Mouse (Mus musculus): ENCODE results near the gene Grk5. TPM values are rescaled to one million over a fixed set of nuclear protein-coding genes. Genes with fewer than 3 reads are reported as not detected.
A peak's percentile ranks its signal among the peaks of the same experiment; 100 is the strongest.

The Grk5 gene
- total RNA-seq, 2 experiments from 2014 or later = 11.6 to 13.2 TPM

DNA sequence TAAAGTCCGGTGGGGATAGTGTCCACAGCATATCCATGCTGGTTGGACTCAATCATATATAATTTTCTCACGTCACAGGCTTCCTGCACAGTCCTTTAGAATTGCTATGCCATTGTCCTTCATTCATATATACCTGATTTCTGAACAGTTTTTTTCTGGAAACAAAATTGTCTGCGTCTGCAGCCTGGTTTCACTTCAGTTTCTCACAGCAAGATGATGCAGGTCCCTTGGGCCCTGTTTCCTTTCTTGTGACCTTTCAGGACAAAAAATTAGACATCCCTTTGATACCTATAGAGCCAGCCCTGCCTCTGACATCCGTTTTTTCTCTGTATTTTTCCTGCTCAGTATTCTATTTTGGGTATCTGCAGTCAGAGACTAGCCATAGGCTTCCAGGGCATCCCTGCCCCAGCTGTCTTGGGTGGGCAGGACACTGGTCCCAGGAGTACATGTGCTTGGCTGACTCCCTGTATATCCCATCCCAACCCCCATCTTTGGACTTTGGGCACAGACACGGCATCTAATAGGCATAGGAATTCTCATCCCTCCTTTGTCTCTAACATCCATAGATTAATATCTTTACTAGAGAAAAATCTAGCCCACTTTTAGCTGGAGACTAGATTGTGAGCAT, 167.3 kb downstream of the Grk5 start:
- DNase-seq (ENCODE audit: low spot score in 2 of 2) = no peak

- no peak for DNase-seq (ENCODE audit: low spot score in 2 of 2)
These were observed 168.0 kb downstream of the Grk5 start for GRCm38 (mm10) chr19:61057581-61057980.

- peak in 1 of 2 experiments; percentile 12 for DNase-seq (ENCODE audit: low spot score in 2 of 2)
These were observed 174.8 kb downstream of the Grk5 start for GRCm38 (mm10) chr19:61064386-61064785.

DNA sequence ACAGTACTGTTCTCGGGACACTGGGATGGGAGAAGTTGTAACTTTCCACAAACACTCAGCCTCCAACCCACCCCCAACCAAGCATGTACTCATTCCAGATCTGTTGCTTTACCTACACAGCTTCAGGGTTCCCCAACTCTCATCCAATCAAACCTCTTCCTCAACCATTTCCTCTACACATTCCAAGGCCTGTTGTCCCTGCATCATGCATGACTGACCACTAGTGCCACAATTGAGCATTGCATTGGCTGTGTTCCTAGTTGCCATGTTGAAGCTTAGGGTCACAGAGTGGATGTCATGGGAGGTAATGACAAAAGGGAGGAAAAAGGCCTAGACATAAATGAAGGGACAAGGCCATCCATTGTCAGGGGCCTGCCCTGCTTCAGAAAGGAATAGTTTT, 175.5 kb downstream of the Grk5 start:
- no peak for DNase-seq (ENCODE audit: low spot score in 2 of 2)

DNA sequence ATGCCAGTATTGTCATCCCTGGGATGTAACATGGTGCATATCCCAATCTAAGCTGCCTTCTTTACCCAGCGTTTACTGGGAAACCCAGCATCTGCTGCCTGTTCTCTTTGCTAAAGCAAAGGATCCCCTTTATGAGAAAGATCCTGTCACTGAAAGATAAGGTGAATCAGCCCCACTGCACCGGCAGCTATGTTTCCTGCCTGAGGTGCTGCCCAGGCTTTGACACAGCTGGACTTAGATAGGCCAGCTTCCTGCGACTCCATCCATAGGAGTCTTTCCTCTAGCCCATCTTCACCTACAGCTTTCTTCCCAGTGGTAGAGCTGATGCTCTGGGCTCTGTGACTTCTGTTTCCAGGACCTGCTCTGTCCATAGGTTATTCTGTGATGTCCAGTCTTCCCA, 189.1 kb downstream of the Grk5 start:
- DNase-seq (ENCODE audit: low spot score in 2 of 2) = no peak

GRCm38 (mm10) chr19:61080251-61080749, 190.8 kb downstream of the Grk5 start:
- no peak for DNase-seq (ENCODE audit: low spot score in 2 of 2)

GRCm38 (mm10) chr19:61083006-61083405, 193.5 kb downstream of the Grk5 start:
- no peak for DNase-seq (ENCODE audit: low spot score in 2 of 2)

- DNase-seq (ENCODE audit: low spot score in 2 of 2) = peak; percentile 94 to 95
These were observed 194.8 kb downstream of the Grk5 start for GRCm38 (mm10) chr19:61084149-61084940.

DNA sequence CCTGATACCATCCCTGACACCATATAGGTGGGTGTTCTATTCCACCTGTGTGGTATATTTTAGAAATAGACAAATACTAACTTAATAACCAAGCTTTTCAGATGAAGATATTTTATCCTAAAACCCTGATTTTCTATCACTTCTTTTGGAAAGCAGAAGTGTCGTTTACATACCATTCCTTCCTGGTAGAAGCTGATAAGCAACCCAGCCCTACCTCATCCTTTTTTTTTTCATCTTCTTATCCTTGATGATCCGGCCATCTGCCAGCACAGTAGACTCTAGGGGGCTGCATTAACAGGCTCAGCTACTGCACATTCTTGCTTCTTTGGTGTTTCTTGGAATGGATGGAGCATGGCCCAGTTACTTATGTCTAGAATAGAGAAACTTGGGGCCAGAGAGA, 195.7 kb downstream of the Grk5 start:
- DNase-seq (ENCODE audit: low spot score in 2 of 2) = no peak

DNA sequence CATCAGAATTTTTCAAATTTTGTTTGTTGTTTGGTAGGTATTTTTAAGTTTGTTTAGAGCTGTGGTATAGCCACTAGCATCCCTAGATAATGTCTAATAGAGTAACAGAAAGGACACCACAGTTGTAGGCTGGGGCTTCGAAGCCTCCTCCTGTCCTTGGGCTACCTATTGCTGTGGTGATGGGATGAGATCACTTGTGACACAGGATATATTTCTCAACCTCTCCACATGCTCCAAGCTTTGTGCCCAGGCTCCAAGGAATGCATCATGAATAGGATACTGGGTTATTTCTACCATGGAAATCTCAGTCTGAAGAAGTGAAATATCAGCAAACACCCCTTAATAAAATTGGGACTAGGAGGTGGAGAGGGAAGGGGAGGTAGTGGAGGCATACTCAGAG, 198.2 kb downstream of the Grk5 start:
- DNase-seq (ENCODE audit: low spot score in 2 of 2) = no peak

DNA sequence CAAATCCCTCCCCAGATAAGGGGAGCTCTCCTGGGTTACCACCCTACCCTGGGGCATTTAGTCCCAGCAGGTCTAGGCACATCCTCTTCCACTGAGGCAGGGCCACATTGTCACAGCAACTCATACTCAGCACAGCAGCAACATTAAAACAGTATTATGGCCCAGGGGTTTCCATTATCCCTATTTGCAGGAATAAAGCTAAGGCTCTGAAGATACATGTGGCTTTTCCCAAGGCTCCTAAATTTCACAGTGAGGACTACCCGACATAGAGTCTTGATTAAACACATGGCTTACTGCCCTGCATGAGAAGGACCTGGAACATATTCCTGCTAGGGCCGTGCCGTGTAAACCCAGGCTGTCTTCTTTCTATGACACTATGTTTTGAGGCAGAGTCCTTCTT, 199.5 kb downstream of the Grk5 start:
- DNase-seq (ENCODE audit: low spot score in 2 of 2) = no peak

DNA sequence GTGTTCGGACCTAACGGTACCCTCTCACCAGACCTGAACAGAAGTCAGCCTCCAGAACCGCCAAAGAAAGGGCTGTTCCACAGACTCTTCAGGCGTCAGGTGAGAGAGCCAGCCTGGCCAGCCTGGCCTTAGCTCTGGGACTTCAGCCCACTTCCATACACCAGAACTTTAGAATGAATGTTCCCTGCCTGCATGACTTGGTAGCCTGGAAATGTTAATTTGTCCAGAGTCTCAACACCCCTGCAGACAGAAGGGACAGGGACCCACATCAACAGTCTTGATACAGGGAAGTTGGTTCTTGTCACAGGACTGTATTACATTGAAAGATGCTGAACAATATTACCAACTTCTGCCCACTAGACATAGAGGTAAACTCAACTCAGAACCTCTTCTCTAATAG, 201.0 kb downstream of the Grk5 start:
- no peak for DNase-seq (ENCODE audit: low spot score in 2 of 2)

DNA sequence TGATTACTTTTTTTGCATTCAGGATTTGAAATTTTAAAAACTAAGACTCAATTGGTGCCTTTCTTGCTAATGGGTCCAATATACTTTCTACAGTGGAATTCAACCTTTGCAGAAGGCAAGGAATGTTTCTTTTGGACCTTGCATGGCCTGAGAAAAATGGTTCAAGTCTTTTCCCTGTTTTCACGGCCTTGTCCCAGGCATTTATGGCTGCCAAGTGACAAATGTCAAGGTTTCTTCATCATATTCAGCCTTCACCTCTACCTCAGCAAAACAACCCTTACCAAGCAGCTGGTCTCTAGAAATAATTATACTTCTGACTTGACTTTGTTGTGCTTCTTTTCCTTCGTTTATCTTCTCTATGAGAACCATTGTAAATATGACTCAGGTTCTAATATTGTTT, 207.2 kb downstream of the Grk5 start:
- DNase-seq (ENCODE audit: low spot score in 2 of 2) = no peak

GRCm38 (mm10) chr19:61097764-61098163, 208.2 kb downstream of the Grk5 start:
- DNase-seq (ENCODE audit: low spot score in 2 of 2) = no peak

DNA sequence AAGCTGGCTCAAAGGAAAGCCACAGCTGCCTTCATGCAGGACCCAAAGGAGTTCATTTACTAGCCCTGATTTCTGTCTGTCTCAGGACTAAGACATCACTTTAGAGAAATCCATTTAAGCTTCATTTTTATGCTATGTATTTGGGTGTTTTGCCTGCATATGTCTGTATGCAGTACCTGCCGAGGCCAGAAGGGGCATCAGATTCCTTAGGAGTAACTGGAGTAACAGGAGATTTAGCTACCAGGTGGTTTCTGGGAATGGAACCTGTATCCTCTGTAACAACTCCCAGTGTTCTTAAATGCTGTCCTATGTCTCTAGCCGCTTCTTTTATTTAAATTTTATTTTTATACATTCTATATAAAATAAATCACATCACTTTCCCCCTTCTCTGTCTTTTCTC, 220.6 kb downstream of the Grk5 start:
- no peak for DNase-seq (ENCODE audit: low spot score in 2 of 2)

GRCm38 (mm10) chr19:61131096-61131495, 241.5 kb downstream of the Grk5 start:
- no peak for DNase-seq (ENCODE audit: low spot score in 2 of 2)

DNA sequence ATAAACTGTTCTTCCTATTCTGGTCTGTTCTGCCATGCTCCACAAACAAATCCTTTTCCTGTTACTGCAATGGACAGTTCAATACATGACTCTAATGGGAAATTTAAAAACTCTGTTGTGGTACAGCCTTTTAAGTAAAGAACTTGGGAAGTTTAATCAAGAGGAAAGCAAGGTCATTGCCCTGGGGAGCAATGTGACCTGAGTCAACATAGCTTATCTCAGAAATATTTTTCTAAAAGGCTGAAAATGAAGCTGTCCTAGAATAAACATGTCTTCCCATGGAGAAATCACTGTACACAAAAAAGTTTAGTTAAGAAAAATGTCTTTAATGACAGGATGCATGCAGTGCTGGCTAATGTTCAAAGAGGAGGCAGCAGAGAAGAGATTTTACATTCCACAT, 249.1 kb downstream of the Grk5 start:
- no peak for DNase-seq (ENCODE audit: low spot score in 2 of 2)

DNA sequence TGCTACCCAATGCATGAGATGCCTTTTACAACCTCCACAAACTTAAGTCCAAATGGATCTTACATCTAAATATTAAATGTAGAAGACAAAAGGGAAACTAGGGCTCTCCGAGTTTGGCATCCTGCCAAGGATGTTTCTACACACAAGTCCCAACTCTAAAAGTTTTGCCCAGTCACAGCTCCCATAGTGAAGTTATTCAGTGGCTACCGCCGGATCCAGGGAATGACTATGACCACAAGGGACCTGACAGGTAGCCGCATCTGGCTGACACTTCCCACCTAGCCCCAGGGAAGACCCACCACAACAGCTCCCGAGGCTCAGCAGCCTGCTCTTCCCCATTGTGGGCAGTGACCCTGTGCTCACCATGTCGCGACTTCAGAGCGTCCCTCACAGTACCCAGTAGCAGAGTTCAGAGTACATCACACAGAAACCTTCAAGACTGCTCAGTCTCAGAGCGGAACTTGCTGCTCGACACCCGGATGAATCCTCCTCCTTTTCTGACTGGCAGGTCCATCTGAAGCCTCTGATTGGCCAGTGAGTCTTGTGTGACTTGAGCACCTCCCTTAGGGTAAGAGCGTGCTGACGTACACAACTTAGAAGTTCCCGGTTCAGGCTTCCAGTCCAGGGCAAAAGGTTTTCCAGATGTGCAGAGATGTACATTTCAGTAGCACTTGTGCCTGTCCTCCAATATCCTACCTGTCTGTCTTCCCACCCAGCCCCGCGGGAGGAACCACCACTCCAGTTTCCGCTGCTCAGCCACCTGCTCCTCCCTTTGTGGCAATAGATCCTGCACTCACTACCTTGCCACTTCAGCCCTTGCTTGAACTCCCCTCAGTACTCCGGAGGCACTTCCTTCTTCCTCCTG, 251.0 kb downstream of the Grk5 start, which contains the start of gene Zfp950:
Gene Zfp950 (minus strand): TSS at position 499 of the 865 bp plus-strand sequence.
- DNase-seq (ENCODE audit: low spot score in 2 of 2) = peak; percentile 70 to 78

GRCm38 (mm10) chr19:61141299-61141698, 251.8 kb downstream of the Grk5 start:
- DNase-seq (ENCODE audit: low spot score in 2 of 2) = no peak

Data from layer of hippocampus, postnatal 10 days (tissue).